Mouse (Mus musculus) layer of hippocampus, adult 6 months (tissue): ENCODE results near the gene 1700029P11Rik. TPM values are rescaled to one million over a fixed set of nuclear protein-coding genes. Genes with fewer than 3 reads are reported as not detected.

ENCODE experiments used
- long read RNA-seq, 2 experiments: library from polyadenylated mRNA; unstranded; transcript quantifications; one replicate each; pipeline ENCODE4 v2.0.0; 2019 to 2020
- polyA plus RNA-seq: library from polyadenylated mRNA; unstranded; fragments of <200 nt; fragmentation: Nextera tagmentation; gene quantifications from 2 replicates; pipeline ENCODE4 v1.2.3, GENCODE M21; 2021

The 1700029P11Rik gene
- not detected in 2 replicates for polyA plus RNA-seq
- long read RNA-seq, experiment 1: 0 reads
- long read RNA-seq, experiment 2: 0 reads

DNA sequence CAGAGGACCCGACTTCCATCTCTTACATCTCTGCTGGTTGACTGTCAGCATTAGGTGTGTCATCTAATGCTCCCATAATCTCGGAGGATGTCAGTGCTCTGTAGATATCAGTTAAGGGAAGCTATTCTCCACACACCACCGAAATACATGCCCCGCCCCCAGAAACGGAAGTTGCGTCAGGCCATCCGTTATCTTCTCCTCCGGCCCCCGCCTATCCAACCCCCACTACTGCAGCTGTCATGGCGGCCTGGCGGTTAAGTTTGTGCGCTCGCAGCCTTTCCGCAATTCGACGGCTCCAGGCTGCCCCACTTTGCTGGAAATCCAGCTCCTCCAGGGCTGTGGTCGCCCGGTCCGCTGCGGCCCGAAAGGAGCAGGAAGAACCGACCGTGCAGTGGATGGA lies at the start of gene 1700029P11Rik:
1700029P11Rik (plus strand) TSS at position 220 of the 400 bp plus-strand sequence.

DNA sequence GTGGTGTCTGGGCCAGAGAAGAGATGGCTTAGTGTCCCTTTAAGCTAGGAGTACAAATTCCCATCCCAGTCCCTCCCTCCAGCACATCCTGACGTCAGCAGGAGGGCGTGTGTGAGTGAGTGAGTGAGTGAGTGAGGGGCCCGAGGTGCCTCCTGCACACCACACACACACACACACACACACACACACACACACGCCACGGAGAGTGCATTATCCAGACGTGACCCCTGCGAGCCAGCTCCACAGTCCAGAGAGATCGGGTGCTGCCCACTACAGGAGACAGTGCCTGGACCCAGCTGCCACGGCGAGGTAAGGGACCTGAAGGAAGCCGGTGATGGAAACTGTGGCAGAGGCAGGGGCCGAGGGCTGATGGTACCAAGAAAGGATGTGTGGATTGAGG lies 43.7 kb upstream of the 1700029P11Rik start, which contains the start of gene Csdc2:
Csdc2 (plus strand) TSS at position 81 of the 400 bp plus-strand sequence.

GRCm38 (mm10) chr15:81960171-81961077 lies 19.9 kb upstream of the 1700029P11Rik start, which contains the start of gene Pmm1:
TSS of gene Pmm1 (minus strand) at chr15:81960930.

DNA sequence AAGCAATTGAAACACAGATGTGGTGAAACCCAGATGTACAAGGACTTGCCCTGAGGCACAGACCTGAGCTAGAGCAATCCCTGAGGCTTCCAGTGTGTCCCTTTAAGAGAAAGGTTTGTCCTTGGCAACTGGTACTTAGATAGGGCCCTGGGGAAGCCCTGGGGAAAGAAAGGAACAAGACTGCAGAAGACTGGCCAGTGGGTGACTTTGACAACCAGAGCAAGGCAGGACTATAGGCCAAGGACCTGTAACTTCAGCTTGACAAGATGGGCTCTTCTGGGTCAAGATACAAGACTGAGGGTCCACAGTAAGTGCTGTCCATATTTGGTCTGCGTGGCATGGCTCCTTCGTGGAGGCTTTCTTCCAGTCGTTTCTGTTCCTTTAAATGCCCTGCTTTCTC lies 7.3 kb downstream of the 1700029P11Rik start, which contains the start of gene Xrcc6:
Xrcc6 (plus strand) TSS at position 190 of the 400 bp plus-strand sequence.

Other genes starting within 250 kb of the 1700029P11Rik start
- gene Zc3h7b, start 235.5 kb upstream of the 1700029P11Rik start, polyA plus RNA-seq: 66.1 and 72.8 TPM in 2 replicates
- 101 and 108 TPM in 2 replicates for gene Rangap1, start 235.0 kb upstream of the 1700029P11Rik start, polyA plus RNA-seq
- 34.4 and 35.0 TPM in 2 replicates for gene Tef, start 178.1 kb upstream of the 1700029P11Rik start, polyA plus RNA-seq
- gene Tob2, start 121.7 kb upstream of the 1700029P11Rik start, polyA plus RNA-seq: 6.9 and 7.7 TPM in 2 replicates
- 58.8 and 68.0 TPM in 2 replicates for gene Phf5a, start 108.6 kb upstream of the 1700029P11Rik start, polyA plus RNA-seq
- 353 and 383 TPM in 2 replicates for gene Aco2, start 108.2 kb upstream of the 1700029P11Rik start, polyA plus RNA-seq
- 209 and 219 TPM in 2 replicates for gene Polr3h, start 54.3 kb upstream of the 1700029P11Rik start, polyA plus RNA-seq
- 51.3 and 65.8 TPM in 2 replicates for gene Csdc2, start 43.8 kb upstream of the 1700029P11Rik start, polyA plus RNA-seq
- 541 and 606 TPM in 2 replicates for gene Pmm1, start 19.6 kb upstream of the 1700029P11Rik start, polyA plus RNA-seq
- 15.6 and 17.5 TPM in 2 replicates for gene Xrcc6, start 7.3 kb downstream of the 1700029P11Rik start, polyA plus RNA-seq
- gene Desi1, start 53.3 kb downstream of the 1700029P11Rik start, polyA plus RNA-seq: 47.9 and 57.1 TPM in 2 replicates
- gene Snu13, start 67.1 kb downstream of the 1700029P11Rik start, polyA plus RNA-seq: 239 and 241 TPM in 2 replicates
- gene 4930407I10Rik, start 78.6 kb downstream of the 1700029P11Rik start, polyA plus RNA-seq: not detected in 2 replicates
- gene Mei1, start 89.5 kb downstream of the 1700029P11Rik start, polyA plus RNA-seq: 0.20 and 0.46 TPM in 2 replicates
- 5.4 and 5.5 TPM in 2 replicates for gene Ccdc134, start 147.4 kb downstream of the 1700029P11Rik start, polyA plus RNA-seq
- 50.4 and 52.5 TPM in 2 replicates for gene Srebf2, start 166.6 kb downstream of the 1700029P11Rik start, polyA plus RNA-seq
- gene Shisa8, start 232.3 kb downstream of the 1700029P11Rik start, polyA plus RNA-seq: 0.77 and 0.94 TPM in 2 replicates
- 0.36 and 0.52 TPM in 2 replicates for gene Tnfrsf13c, start 243.8 kb downstream of the 1700029P11Rik start, polyA plus RNA-seq